Mouse (Mus musculus) kidney, adult 2 months (tissue): ENCODE data around the gene B4galnt2.

Experiments
- CTCF ChIP-seq: fragments of 200-500 bp; conservative IDR thresholded peaks from 2 replicates; pipeline ENCODE4 v1.5.1; 2011; ENCODE audit warnings: low read depth, mild to moderate bottlenecking, control low read depth, low read length, moderate library complexity, mixed read lengths; ENCODE audit not compliant: insufficient read depth, insufficient read length
- POLR2A ChIP-seq: fragments of 200-500 bp; IDR thresholded peaks from one replicate; pipeline ENCODE4 v1.6.1; 2011; ENCODE audit warnings: low read depth, low read length, control low read depth

- no peak for TF ChIP-seq CTCF
- TF ChIP-seq POLR2A, result no peak
Observed at GRCm38 (mm10) chr11:95915006-95915710, 467 bp upstream of the B4galnt2 start.
